8 mouse cellular contexts compared by ENCODE assay signal in genomic region chr5:65955343-65956143, GRCm38 (mm10). TPM values are rescaled to one million over a fixed set of nuclear protein-coding genes. Genes with fewer than 3 reads are reported as not detected.
DNase-seq lines count a peak whose midpoint lies in the region; ATAC-seq and TF ChIP-seq lines count a peak whose summit lies in the region.

No protein-coding gene starts in this region.

- H3K36me3 ChIP-seq in heart, embryonic 11.5 days (ENCODE audit: control insufficient read depth, insufficient read depth, low read length) = no peaks in the 10 kb centered on the region
- H3K36me3 ChIP-seq in kidney, embryonic 15.5 days = no peaks in the 10 kb centered on the region
- H3K36me3 ChIP-seq in limb, embryonic 15.5 days = no peaks in the 10 kb centered on the region
- H3K36me3 ChIP-seq in midbrain, postnatal 0 days (ENCODE audit: insufficient read depth, low read length) = no peaks in the 10 kb centered on the region

- H3K9ac ChIP-seq in heart, embryonic 11.5 days (ENCODE audit: low read depth, low read length) = peak overlapping the region; percentile 60
- no peak overlapping the region for H3K9ac ChIP-seq in kidney, embryonic 15.5 days
- H3K9ac ChIP-seq in limb, embryonic 15.5 days = no peak overlapping the region
- no peak overlapping the region for H3K9ac ChIP-seq in midbrain, postnatal 0 days (replicated peaks; ENCODE audit: low read length, poor library complexity, severe bottlenecking)

- H3K27ac ChIP-seq in heart, embryonic 11.5 days (ENCODE audit: low read depth, low read length) = peak overlapping the region; percentile 50
- peak overlapping the region; percentile 54; the same call in 1 of the 2 replicates for H3K27ac ChIP-seq in kidney, embryonic 15.5 days
- H3K27ac ChIP-seq in limb, embryonic 15.5 days = no peak overlapping the region
- peak overlapping the region; percentile 65 for H3K27ac ChIP-seq in midbrain, postnatal 0 days (ENCODE audit: low read depth, low read length)

- ATAC-seq in erythroblast, adult 5-6 weeks (replicated peaks; ENCODE audit: low FRiP score, poor library complexity, severe bottlenecking) = peak; percentile 86
- ATAC-seq in heart, embryonic 11.5 days (replicated peaks; ENCODE audit: insufficient number of reproducible peaks, low FRiP score, low TSS enrichment) = peak; percentile 62
- peak; percentile 55; the same call in 1 of the 2 replicates for ATAC-seq in kidney, embryonic 15.5 days (replicated peaks; ENCODE audit: low FRiP score)
- ATAC-seq in limb, embryonic 15.5 days (ENCODE audit: insufficient number of reproducible peaks, low FRiP score, low TSS enrichment, low read depth) = peak; percentile 48; the same call in 1 of the 2 replicates
- peak; percentile 66 for ATAC-seq in midbrain, postnatal 0 days (ENCODE audit: low FRiP score)

- H3K27me3 ChIP-seq in heart, embryonic 11.5 days (ENCODE audit: control insufficient read depth, insufficient read depth, low read length) = no peaks in the 10 kb centered on the region
- H3K27me3 ChIP-seq in kidney, embryonic 15.5 days = no peaks in the 10 kb centered on the region
- H3K27me3 ChIP-seq in limb, embryonic 15.5 days = no peaks in the 10 kb centered on the region
- no peaks in the 10 kb centered on the region for H3K27me3 ChIP-seq in midbrain, postnatal 0 days (ENCODE audit: insufficient read depth, low read length)

- DNase-seq in 416B (ENCODE audit: low read depth) = peak; percentile 97
- DNase-seq in adrenal gland, postnatal 36 days = peak; percentile 85 to 88
- DNase-seq in midbrain, postnatal 0 days (ENCODE audit: low spot score) = peak; percentile 74
- peak; percentile 87 to 92 for DNase-seq in spleen, postnatal 10 days (ENCODE audit: low spot score in 2 of 2)

- peak overlapping the region; percentile 56 for H3K4me2 ChIP-seq in heart, embryonic 11.5 days
- peak overlapping the region; percentile 58 for H3K4me2 ChIP-seq in kidney, embryonic 15.5 days
- H3K4me2 ChIP-seq in limb, embryonic 15.5 days = peak overlapping the region; percentile 46
- H3K4me2 ChIP-seq in midbrain, postnatal 0 days (ENCODE audit: low read depth, low read length, poor library complexity, severe bottlenecking) = peak overlapping the region; percentile 28

- 32% methylated on average over 23 of the region's 23 CpGs for WGBS in heart, embryonic 11.5 days (ENCODE audit: insufficient replicate concordance)
- WGBS in kidney, embryonic 15.5 days = 42% methylated on average over 23 of the region's 23 CpGs
- 35% methylated on average over 23 of the region's 23 CpGs for WGBS in limb, embryonic 15.5 days
- 33% methylated on average over 23 of the region's 23 CpGs for WGBS in midbrain, postnatal 0 days

- H3K9me3 ChIP-seq in heart, embryonic 11.5 days (replicated peaks; ENCODE audit: control insufficient read depth, low read length) = no peaks in the 10 kb centered on the region
- H3K9me3 ChIP-seq in kidney, embryonic 15.5 days (replicated peaks) = no peaks in the 10 kb centered on the region
- H3K9me3 ChIP-seq in limb, embryonic 15.5 days = no peaks in the 10 kb centered on the region
- no peaks in the 10 kb centered on the region for H3K9me3 ChIP-seq in midbrain, postnatal 0 days (ENCODE audit: low read length)

- TF ChIP-seq CTCF in midbrain, postnatal 0 days (IDR thresholded peaks at IDR 0.05) = peak; percentile 87

- H3K4me1 ChIP-seq in heart, embryonic 11.5 days (ENCODE audit: control insufficient read depth, insufficient read depth, low read length) = peaks cover 5% of the 10 kb centered on the region
- peaks cover 14% of the 10 kb centered on the region for H3K4me1 ChIP-seq in kidney, embryonic 15.5 days
- H3K4me1 ChIP-seq in limb, embryonic 15.5 days = peaks cover 11% of the 10 kb centered on the region; the same call in 1 of the 2 replicates
- H3K4me1 ChIP-seq in midbrain, postnatal 0 days (ENCODE audit: insufficient read depth, low read length) = peaks cover 6% of the 10 kb centered on the region

- H3K4me3 ChIP-seq in heart, embryonic 11.5 days (ENCODE audit: low read depth, low read length) = peak overlapping the region; percentile 29
- peak overlapping the region; percentile 36 for H3K4me3 ChIP-seq in kidney, embryonic 15.5 days (replicated peaks)
- H3K4me3 ChIP-seq in limb, embryonic 15.5 days = peak overlapping the region; percentile 35
- peak overlapping the region; percentile 10; the same call in 1 of the 2 replicates for H3K4me3 ChIP-seq in midbrain, postnatal 0 days (ENCODE audit: low read depth, low read length)

RNA-seq across cellular contexts. Expression of gene Chrna9, which starts 20.8 kb away (rescaled TPM):
- not detected for total RNA-seq in adrenal gland, postnatal 36 days (2021)
- total RNA-seq in erythroblast, adult 5-6 weeks (2015; ENCODE audit: low replicate concordance) = not detected in 2 replicates
- total RNA-seq in erythroblast, adult 5-6 weeks (2017; ENCODE audit: low replicate concordance) = not detected in 2 replicates
- not detected in 2 replicates for polyA plus RNA-seq in heart, embryonic 11.5 days (2014; fragmentation: Nextera tagmentation; extraction: Ambion mirVana)
- 0.28 and 0.55 TPM in 2 replicates for polyA plus RNA-seq in kidney, embryonic 15.5 days (2015; fragmentation: Nextera tagmentation; extraction: Ambion mirVana)
- 0.13 and 0.96 TPM in 2 replicates for polyA plus RNA-seq in limb, embryonic 15.5 days (2015; fragmentation: Nextera tagmentation; extraction: Ambion mirVana)
- not detected in 2 replicates for total RNA-seq in midbrain, postnatal 0 days (2014; rRNA removed)
- not detected in 2 replicates for polyA plus RNA-seq in midbrain, postnatal 0 days (2015; fragmentation: Nextera tagmentation; extraction: Ambion mirVana)

RNA-seq across cellular contexts. Expression of gene 9130230L23Rik, which starts 48.5 kb away (rescaled TPM):
- total RNA-seq in adrenal gland, postnatal 36 days (2021) = 1 to 10 TPM in 1 of 2 experiments, under 1 TPM in 1; 0.53 to 1.3 TPM
- not detected in 2 replicates for total RNA-seq in erythroblast, adult 5-6 weeks (2015; ENCODE audit: low replicate concordance)
- total RNA-seq in erythroblast, adult 5-6 weeks (2017; ENCODE audit: low replicate concordance) = not detected in 2 replicates
- polyA plus RNA-seq in heart, embryonic 11.5 days (2014; fragmentation: Nextera tagmentation; extraction: Ambion mirVana) = 0.29 TPM in 1 of 2 replicates, not detected in the other
- polyA plus RNA-seq in kidney, embryonic 15.5 days (2015; fragmentation: Nextera tagmentation; extraction: Ambion mirVana) = 0.42 and 0.65 TPM in 2 replicates
- 0.10 TPM in 1 of 2 replicates, not detected in the other for polyA plus RNA-seq in limb, embryonic 15.5 days (2015; fragmentation: Nextera tagmentation; extraction: Ambion mirVana)
- total RNA-seq in midbrain, postnatal 0 days (2014; rRNA removed) = not detected in 2 replicates
- polyA plus RNA-seq in midbrain, postnatal 0 days (2015; fragmentation: Nextera tagmentation; extraction: Ambion mirVana) = not detected in 2 replicates
